Mouse (Mus musculus) liver, embryonic 16.5 days (tissue): ENCODE measurements around the gene Rsf1. TPM values are rescaled to one million over a fixed set of nuclear protein-coding genes. Genes with fewer than 3 reads are reported as not detected.
A peak's percentile ranks its signal among the peaks of the same experiment; 100 is the strongest.

ENCODE experiments used
- ATAC-seq: fragments of 200-750 bp; cut with Nextera tagmentation; 2 replicates; pipeline ENCODE4 v1.8.0; 2017; ENCODE audit warnings: low read depth, mild to moderate bottlenecking, moderate number of reproducible peaks, moderate library complexity
- H3K27ac ChIP-seq: fragments of 300-500 bp; sonication (generic); 2 replicates; pipeline ENCODE4 v1.5.1; 2014; ENCODE audit warnings: mild to moderate bottlenecking, low read length
- H3K27me3 ChIP-seq: fragments of 300-500 bp; sonication (generic); 2 replicates; pipeline ENCODE4 v1.6.1; 2014; ENCODE audit warnings: low read depth, low read length, mixed read lengths; ENCODE audit not compliant: control insufficient read depth, insufficient read depth
- H3K36me3 ChIP-seq: fragments of 300-500 bp; sonication (generic); 2 replicates; pipeline ENCODE4 v1.6.1; 2014; ENCODE audit warnings: mild to moderate bottlenecking; ENCODE audit not compliant: control insufficient read depth, insufficient read depth
- H3K4me1 ChIP-seq: fragments of 300-500 bp; sonication (generic); 2 replicates; pipeline ENCODE4 v1.6.1; 2014; ENCODE audit warnings: low read depth, low read length, mixed read lengths; ENCODE audit not compliant: control insufficient read depth
- H3K4me2 ChIP-seq: fragments of 300-500 bp; sonication (generic); 2 replicates; pipeline ENCODE4 v1.6.1; 2014; ENCODE audit warnings: low read depth, low read length, mixed read lengths
- H3K4me3 ChIP-seq: fragments of 300-500 bp; sonication (generic); 2 replicates; pipeline ENCODE4 v1.5.1; 2014; ENCODE audit warnings: low read depth, mild to moderate bottlenecking, low read length
- H3K9ac ChIP-seq: fragments of 300-500 bp; sonication (generic); 2 replicates; pipeline ENCODE4 v1.6.1; 2014; ENCODE audit warnings: low read depth, low read length
- H3K9me3 ChIP-seq: fragments of 300-500 bp; sonication (generic); replicated peaks from 2 replicates; pipeline ENCODE4 v1.6.1; 2016; ENCODE audit warnings: low read length; ENCODE audit not compliant: control insufficient read depth
- WGBS: fragments of 180-500 bp; shearing (Covaris S2); extraction: QIAGEN DNeasy Blood & Tissue Kit; methylation state at CpG from one replicate; pipeline ENCODE4 v1.1.7; 2014; ENCODE audit not compliant: insufficient replicate concordance; 5-methylcytosine and 5-hydroxymethylcytosine counted together
- polyA plus RNA-seq: library from polyadenylated mRNA; unstranded; fragments of >200 nt; fragmentation: Nextera tagmentation; extraction: Ambion mirVana; gene quantifications from 2 replicates; pipeline ENCODE4 v1.2.1, GENCODE M21; 2015

Rsf1 gene
- 4.7 and 5.3 TPM in 2 replicates for polyA plus RNA-seq

DNA sequence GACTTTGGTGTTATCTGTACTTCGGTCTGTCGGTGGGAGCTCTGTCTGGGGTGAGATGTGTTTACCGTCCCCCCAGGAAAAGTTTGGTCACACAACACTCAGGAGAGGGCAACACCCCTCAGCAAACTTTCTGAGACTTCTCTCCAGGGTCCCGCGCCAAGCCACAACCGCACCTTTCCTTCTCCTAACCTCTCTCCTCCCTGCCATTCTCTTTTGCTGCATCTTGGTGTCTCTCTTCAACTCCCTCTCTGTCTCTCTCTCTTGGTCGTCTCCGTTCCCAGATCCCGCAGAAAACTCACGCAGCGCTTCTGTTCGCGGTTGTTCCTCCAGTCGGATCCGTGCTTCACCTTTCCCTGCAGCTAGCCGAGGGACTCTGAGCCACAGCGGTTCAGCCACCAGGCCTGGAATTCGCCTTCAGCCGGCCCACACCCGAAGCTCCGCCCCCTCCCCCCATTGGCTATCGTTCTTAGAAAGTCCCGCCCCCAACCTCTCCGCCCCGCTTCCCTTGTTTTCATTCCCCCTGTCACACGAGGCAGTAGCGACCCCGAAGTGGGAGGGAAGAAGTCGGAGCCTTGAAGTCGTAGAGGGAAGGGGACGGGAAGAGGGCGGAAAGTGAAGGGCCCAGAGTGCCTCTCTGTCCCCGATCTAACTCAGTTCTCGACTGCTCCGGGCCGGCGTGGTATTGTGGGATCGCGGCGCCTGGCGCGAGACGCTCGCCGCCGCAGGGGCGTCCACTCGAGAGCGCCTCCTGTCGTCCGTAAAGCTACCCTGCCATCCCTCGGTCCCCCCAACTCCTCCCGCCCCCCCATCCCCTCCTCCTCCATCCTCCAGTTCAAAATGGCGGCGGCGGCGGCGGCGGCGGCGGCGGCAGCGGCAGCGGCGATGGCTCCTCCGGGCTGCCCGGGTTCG lies at the start of gene Rsf1, which contains the start of gene Aamdc:
Rsf1 (plus strand) TSS at position 823 of the 909 bp plus-strand sequence.
Aamdc (minus strand) TSS at position 431 of the 909 bp plus-strand sequence.
- Histone ChIP-seq H3K4me2 (peak within 1 kb of the TSS; percentile 65), H3K27me3 (no peaks in the 10 kb centered on the region), H3K9ac (peak within 1 kb of the TSS; percentile 95), H3K4me1 (peaks cover 12% of the 10 kb centered on the region), H3K4me3 (peak within 1 kb of the TSS; percentile 91), H3K27ac (peak within 1 kb of the TSS; percentile 95), H3K9me3 (no peaks in the 10 kb centered on the region), H3K36me3 (no peaks in the 10 kb centered on the region)
- WGBS: under 1% methylated on average over 60 of the region's 68 CpGs
- ATAC-seq: peak; percentile 87

DNA sequence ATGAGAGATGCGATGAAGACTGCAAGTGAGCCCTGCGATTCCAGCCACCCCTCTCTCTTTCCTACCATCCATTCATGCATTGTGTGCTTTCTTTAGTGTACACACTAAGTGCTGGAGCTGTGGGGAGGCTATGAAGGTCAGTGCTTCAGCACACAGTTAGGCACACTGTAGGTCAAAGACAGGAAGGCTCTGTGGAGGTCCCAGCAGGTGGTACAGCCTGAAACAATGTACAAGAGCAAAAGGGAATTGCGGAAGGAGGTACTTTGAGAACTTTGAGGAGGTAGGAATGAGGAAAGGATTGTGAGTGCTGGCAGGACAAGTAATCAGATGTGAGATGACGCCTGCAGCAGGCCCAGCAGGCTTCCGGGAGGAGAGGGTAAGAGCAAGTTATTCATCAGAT lies 44.2 kb upstream of the Rsf1 start:
- Histone ChIP-seq H3K27me3 (no peaks in the 10 kb centered on the region), H3K36me3 (peaks cover 11% of the 10 kb centered on the region), H3K27ac (no peak overlapping the region), H3K4me3 (no peak overlapping the region), H3K4me2 (no peak overlapping the region), H3K9ac (no peak overlapping the region), H3K4me1 (no peaks in the 10 kb centered on the region), H3K9me3 (0 out of 2 replicates have a peak, but pooled peaks cover 2% of the 10 kb centered on the region)
- no peak for ATAC-seq
- 85% methylated on average over 5 of the region's 5 CpGs for WGBS

DNA sequence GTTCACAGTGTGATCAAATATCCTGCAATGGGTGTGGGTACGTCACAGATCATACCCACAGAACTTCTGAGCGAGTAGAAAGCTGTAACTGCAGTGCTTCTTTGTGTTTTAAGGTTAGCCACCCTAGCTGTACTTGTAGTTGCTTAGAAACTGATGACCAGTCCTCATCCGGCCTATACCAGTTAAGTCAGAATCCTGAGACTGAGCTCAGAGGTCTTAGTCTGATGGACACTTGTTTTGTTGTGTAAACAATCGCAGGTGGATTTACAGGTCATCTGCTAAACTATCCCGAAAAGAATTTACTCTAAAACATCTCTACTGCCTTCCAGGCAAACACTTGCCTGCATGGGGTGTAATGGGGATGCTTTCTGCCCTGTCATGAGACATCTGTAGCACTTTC lies 43.1 kb upstream of the Rsf1 start:
- Histone ChIP-seq H3K4me1 (no peaks in the 10 kb centered on the region), H3K36me3 (peaks cover 8% of the 10 kb centered on the region), H3K27me3 (no peaks in the 10 kb centered on the region), H3K27ac (no peak overlapping the region), H3K9ac (no peak overlapping the region), H3K4me2 (no peak overlapping the region), H3K9me3 (no peaks in the 10 kb centered on the region), H3K4me3 (no peak overlapping the region)
- 78% methylated on average over 5 of the region's 5 CpGs for WGBS
- no peak for ATAC-seq

DNA sequence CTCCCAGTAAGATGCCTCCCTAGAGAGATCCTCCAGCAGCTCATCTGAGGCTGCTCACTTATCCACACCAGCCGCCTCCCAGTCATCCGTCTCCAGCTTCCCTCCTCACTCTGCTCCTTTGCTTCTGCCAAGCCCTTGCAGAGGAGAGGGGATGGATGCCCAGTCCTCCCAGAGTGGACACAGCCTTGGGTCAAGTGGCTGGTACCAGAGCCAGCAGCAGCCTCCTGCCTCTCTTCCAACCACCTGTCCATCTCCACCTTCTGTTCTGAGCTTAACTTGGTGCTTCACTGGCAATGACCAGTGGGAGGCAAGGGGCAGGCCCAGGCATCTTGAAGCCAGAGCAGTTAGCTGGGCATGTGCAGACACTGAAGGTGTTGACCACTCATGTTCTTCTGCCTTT lies 33.2 kb upstream of the Rsf1 start:
- Histone ChIP-seq H3K27me3 (no peaks in the 10 kb centered on the region), H3K4me1 (no peaks in the 10 kb centered on the region), H3K4me3 (no peak overlapping the region), H3K9me3 (no peaks in the 10 kb centered on the region), H3K36me3 (peaks cover 2% of the 10 kb centered on the region; the same call in 1 of the 2 replicates), H3K4me2 (no peak overlapping the region), H3K9ac (no peak overlapping the region), H3K27ac (no peak overlapping the region)
- WGBS: 71% methylated on average over 2 of the region's 2 CpGs
- no peak for ATAC-seq

DNA sequence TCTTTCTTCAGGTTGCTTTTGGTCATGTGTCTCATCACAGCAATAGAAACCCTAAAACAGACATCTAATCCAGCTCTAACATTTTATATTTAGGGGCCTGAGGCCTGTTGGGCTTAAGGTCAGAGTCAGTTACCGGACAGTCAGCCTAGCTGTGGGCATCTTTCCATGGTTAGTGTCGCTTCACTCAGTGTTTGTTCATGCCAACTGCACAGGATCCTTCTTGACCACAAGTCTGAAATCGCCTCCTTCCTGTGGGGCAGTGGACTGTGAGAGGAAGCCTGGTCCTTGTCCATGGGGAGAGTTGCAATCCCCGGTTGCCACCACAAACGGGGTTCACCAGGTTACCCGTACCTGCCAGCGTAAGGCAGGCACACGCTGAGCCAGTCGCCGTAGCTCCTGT lies 30.4 kb upstream of the Rsf1 start:
- ATAC-seq: no peak
- H3K4me1 ChIP-seq: no peaks in the 10 kb centered on the region
- H3K27ac ChIP-seq: no peak overlapping the region
- no peak overlapping the region for H3K4me3 ChIP-seq
- H3K4me2 ChIP-seq: no peak overlapping the region
- no peaks in the 10 kb centered on the region for H3K36me3 ChIP-seq
- H3K9ac ChIP-seq: no peak overlapping the region
- H3K9me3 ChIP-seq: no peaks in the 10 kb centered on the region
- 78% methylated on average over 10 of the region's 10 CpGs for WGBS
- H3K27me3 ChIP-seq: no peaks in the 10 kb centered on the region

DNA sequence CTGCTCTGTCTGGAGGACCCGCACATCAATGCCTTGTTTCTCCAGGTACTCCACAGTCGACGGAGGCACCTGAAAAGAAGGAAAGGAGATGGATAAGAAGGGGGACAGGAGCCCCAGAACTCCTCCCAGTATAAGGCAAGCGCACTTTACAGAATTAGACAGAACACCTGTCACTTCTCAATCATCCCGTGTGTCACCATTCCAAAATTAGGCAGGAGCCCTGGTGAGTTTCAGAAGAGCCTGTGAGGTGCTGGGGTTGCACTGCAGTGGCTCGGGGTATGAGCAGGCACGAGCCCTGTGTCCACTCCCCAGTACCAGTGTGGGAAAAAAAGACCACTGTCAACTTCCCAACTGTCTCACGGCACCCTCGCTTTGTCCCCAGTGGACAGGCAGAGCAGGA lies 29.0 kb upstream of the Rsf1 start:
- ATAC-seq: no peak
- Histone ChIP-seq H3K4me3 (no peak overlapping the region), H3K9ac (no peak overlapping the region), H3K9me3 (no peaks in the 10 kb centered on the region), H3K27ac (no peak overlapping the region), H3K4me1 (no peaks in the 10 kb centered on the region), H3K4me2 (no peak overlapping the region), H3K27me3 (no peaks in the 10 kb centered on the region), H3K36me3 (no peaks in the 10 kb centered on the region)
- WGBS: 79% methylated on average over 9 of the region's 9 CpGs

DNA sequence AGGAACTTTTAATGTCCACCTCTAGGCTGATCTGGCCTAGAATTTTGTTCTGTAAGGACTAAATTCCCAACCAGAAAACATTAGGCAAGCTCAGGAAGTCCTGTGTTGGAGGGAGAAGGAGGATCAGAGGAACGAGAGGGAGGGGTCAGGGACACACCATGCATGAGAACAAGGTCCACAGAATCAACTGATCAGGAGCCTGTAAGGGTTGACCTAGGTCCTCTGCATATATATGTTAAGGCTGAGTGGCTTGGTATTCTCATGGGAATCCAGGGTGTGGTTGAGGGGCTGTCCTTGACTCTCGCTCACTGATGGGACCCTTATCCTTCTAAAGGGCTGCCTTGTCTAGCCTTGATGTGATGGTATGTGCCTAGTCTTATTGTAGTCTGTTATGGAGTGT lies 16.1 kb upstream of the Rsf1 start:
- ATAC-seq: no peak
- H3K36me3 ChIP-seq: no peaks in the 10 kb centered on the region
- H3K9ac ChIP-seq: no peak overlapping the region
- no peak overlapping the region for H3K4me2 ChIP-seq
- H3K27me3 ChIP-seq: no peaks in the 10 kb centered on the region
- H3K9me3 ChIP-seq: no peaks in the 10 kb centered on the region
- no peak overlapping the region for H3K27ac ChIP-seq
- 77% methylated on average over 2 of the region's 2 CpGs for WGBS
- H3K4me3 ChIP-seq: no peak overlapping the region
- no peaks in the 10 kb centered on the region for H3K4me1 ChIP-seq

DNA sequence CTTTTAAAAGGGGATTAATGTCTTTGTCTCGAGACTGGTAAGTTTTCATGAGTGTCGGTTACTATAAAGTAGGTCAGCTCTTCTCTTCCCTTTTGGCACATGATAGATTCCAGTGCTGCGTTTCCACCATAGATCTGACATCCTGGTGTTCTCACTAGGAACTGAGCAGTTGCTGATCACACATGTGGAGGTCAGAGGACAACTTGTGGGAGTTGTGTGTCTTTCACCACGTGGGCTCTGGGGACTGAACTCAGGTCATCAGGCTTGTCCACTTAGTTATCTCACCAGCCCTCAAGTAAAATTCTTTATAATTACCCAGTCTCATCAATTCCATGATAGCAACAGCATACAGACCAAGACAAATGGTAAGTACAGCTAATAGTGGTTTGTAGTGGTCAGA lies 10.3 kb upstream of the Rsf1 start:
- H3K27me3 ChIP-seq: no peaks in the 10 kb centered on the region
- no peaks in the 10 kb centered on the region for H3K9me3 ChIP-seq
- H3K4me2 ChIP-seq: no peak overlapping the region
- H3K4me3 ChIP-seq: no peak overlapping the region
- no peak overlapping the region for H3K9ac ChIP-seq
- ATAC-seq: 0 out of 2 replicates have a peak, but pooled peaks have one; percentile 30
- no peaks in the 10 kb centered on the region for H3K4me1 ChIP-seq
- WGBS: 68% methylated on average over 4 of the region's 4 CpGs
- H3K36me3 ChIP-seq: no peaks in the 10 kb centered on the region
- H3K27ac ChIP-seq: no peak overlapping the region

DNA sequence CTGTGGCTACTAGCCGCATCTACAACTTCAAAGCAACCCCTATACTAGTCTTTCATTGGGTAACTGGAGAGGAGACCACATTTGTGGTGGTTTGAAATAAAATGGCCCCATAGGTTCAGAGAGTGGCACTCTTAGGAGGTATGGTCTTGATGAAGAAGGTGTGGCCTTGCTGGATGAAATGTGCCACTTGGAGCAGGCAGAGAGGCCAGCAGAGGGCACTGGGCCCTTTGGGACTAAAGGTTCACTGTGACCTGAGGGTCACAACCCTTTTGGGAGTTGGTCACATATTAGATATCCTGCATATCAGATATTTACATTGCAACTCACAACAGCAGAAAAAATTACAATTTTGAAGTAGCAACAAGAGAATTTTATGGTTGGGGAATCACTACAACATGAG lies 9.3 kb upstream of the Rsf1 start:
- H3K4me3 ChIP-seq: no peak overlapping the region
- no peak overlapping the region for H3K4me2 ChIP-seq
- H3K9me3 ChIP-seq: no peaks in the 10 kb centered on the region
- no peak for ATAC-seq
- WGBS: 58% methylated on average over 1 of the region's 1 CpGs
- no peaks in the 10 kb centered on the region for H3K36me3 ChIP-seq
- H3K9ac ChIP-seq: no peak overlapping the region
- H3K27me3 ChIP-seq: no peaks in the 10 kb centered on the region
- H3K4me1 ChIP-seq: no peaks in the 10 kb centered on the region
- H3K27ac ChIP-seq: no peak overlapping the region
